In genomic region chr19:5461411-5461810, GRCm38 (mm10) we compare ENCODE assay signal across 9 mouse cellular contexts. TPM values are rescaled to one million over a fixed set of nuclear protein-coding genes. Genes with fewer than 3 reads are reported as not detected.
DNase-seq lines count a peak whose midpoint lies in the region; ATAC-seq and TF ChIP-seq lines count a peak whose summit lies in the region.
"Had no signal": no experiment of that assay in that cellular context is flagged by ENCODE, and none has a peak within 500 bp of the region (broad histone marks: within the 10 kb centered on the region; RNA-seq: fewer than 3 reads in every experiment).

No protein-coding gene starts in this region.

- peaks cover 25% of the 10 kb centered on the region for H3K36me3 ChIP-seq in heart, embryonic 16.5 days (ENCODE audit: control insufficient read depth, insufficient read depth)
- peaks cover 30% of the 10 kb centered on the region for H3K36me3 ChIP-seq in hindbrain, embryonic 12.5 days
- 0 out of 2 replicates have a peak, but pooled peaks cover 4% of the 10 kb centered on the region for H3K36me3 ChIP-seq in midbrain, embryonic 11.5 days (ENCODE audit: control insufficient read depth, insufficient read depth, low read length)

- peak overlapping the region; percentile 93 for H3K4me2 ChIP-seq in heart, embryonic 16.5 days (ENCODE audit: low read depth, low read length)
- peak overlapping the region; percentile 94 for H3K4me2 ChIP-seq in hindbrain, embryonic 12.5 days (replicated peaks)
- peak overlapping the region; percentile 91 for H3K4me2 ChIP-seq in midbrain, embryonic 11.5 days

- peak overlapping the region; percentile 88 for H3K9ac ChIP-seq in heart, embryonic 16.5 days (ENCODE audit: low read length)
- peak overlapping the region; percentile 69 for H3K9ac ChIP-seq in hindbrain, embryonic 12.5 days
- no peak overlapping the region for H3K9ac ChIP-seq in midbrain, embryonic 11.5 days (ENCODE audit: low read length)

- H3K27me3 ChIP-seq in heart, embryonic 16.5 days (ENCODE audit: control insufficient read depth, insufficient read depth, low read length) = no peaks in the 10 kb centered on the region
- peaks cover 11% of the 10 kb centered on the region; the same call in 1 of the 2 replicates for H3K27me3 ChIP-seq in hindbrain, embryonic 12.5 days
- 0 out of 2 replicates have a peak, but pooled peaks cover 3% of the 10 kb centered on the region for H3K27me3 ChIP-seq in midbrain, embryonic 11.5 days (ENCODE audit: control insufficient read depth, insufficient read depth, low read length)
- no peaks in the 10 kb centered on the region for H3K27me3 ChIP-seq in cerebellum, adult 2 months (ENCODE audit: control insufficient read depth, insufficient read depth, low read length)

- 84% methylated on average over 6 of the region's 6 CpGs for WGBS in heart, embryonic 16.5 days
- WGBS in hindbrain, embryonic 12.5 days = 89% methylated on average over 6 of the region's 6 CpGs
- 89% methylated on average over 6 of the region's 6 CpGs for WGBS in midbrain, embryonic 11.5 days
- 79% methylated on average over 6 of the region's 6 CpGs for WGBS in cerebellum, adult 2 months

- no peak for TF ChIP-seq POLR2A in cerebellum, adult 2 months (IDR thresholded peaks at IDR 0.05; ENCODE audit: borderline replicate concordance, insufficient read depth, low read length)

- no peak for TF ChIP-seq CTCF in cerebellum, adult 2 months (IDR thresholded peaks at IDR 0.05; ENCODE audit: borderline replicate concordance, insufficient read depth, low read depth, low read length)

- H3K4me3 ChIP-seq in heart, embryonic 16.5 days (ENCODE audit: low read length) = peak overlapping the region; percentile 87
- peak overlapping the region; percentile 54 for H3K4me3 ChIP-seq in hindbrain, embryonic 12.5 days
- peak overlapping the region; percentile 82; the same call in 1 of the 2 replicates for H3K4me3 ChIP-seq in midbrain, embryonic 11.5 days (ENCODE audit: low read depth, low read length)
- no peak overlapping the region for H3K4me3 ChIP-seq in cerebellum, adult 2 months (replicated peaks; ENCODE audit: insufficient read depth, low read depth, low read length)

- H3K27ac ChIP-seq in heart, embryonic 16.5 days (ENCODE audit: low read length) = no peak overlapping the region
- no peak overlapping the region for H3K27ac ChIP-seq in hindbrain, embryonic 12.5 days
- no peak overlapping the region for H3K27ac ChIP-seq in midbrain, embryonic 11.5 days (ENCODE audit: low read depth, low read length)
- no peak overlapping the region for H3K27ac ChIP-seq in cerebellum, adult 2 months (ENCODE audit: insufficient read depth, low read length)

- peaks cover 26% of the 10 kb centered on the region for H3K4me1 ChIP-seq in heart, embryonic 16.5 days (ENCODE audit: control insufficient read depth, insufficient read depth, low read length)
- peaks cover 34% of the 10 kb centered on the region for H3K4me1 ChIP-seq in hindbrain, embryonic 12.5 days
- H3K4me1 ChIP-seq in midbrain, embryonic 11.5 days (ENCODE audit: control insufficient read depth, insufficient read depth, low read length) = peaks cover 22% of the 10 kb centered on the region
- H3K4me1 ChIP-seq in cerebellum, adult 2 months (ENCODE audit: control insufficient read depth, insufficient read depth, low read length) = peaks cover 13% of the 10 kb centered on the region

- DNase-seq in heart, adult 18-20 months = no peak
- peak; percentile 0 for DNase-seq in brain, adult 2 months (ENCODE audit: low read depth, low spot score)
- no peak for DNase-seq in midbrain, embryonic 11.5 days (ENCODE audit: low spot score, missing footprints)
- no peak for DNase-seq in cerebellum, adult 2 months
- no peak for DNase-seq in right cerebral cortex, postnatal 14 days
- no peak for DNase-seq in kidney, postnatal 25 days

- H3K9me3 ChIP-seq in heart, embryonic 16.5 days (replicated peaks; ENCODE audit: control insufficient read depth, low read length) = no peaks in the 10 kb centered on the region
- H3K9me3 ChIP-seq in hindbrain, embryonic 12.5 days (replicated peaks) = no peaks in the 10 kb centered on the region
- H3K9me3 ChIP-seq in midbrain, embryonic 11.5 days (ENCODE audit: control insufficient read depth, low read length) = no peaks in the 10 kb centered on the region

- no peak for ATAC-seq in heart, embryonic 16.5 days (replicated peaks; ENCODE audit: extremely low read depth, insufficient read depth, low FRiP score)
- ATAC-seq in hindbrain, embryonic 12.5 days (ENCODE audit: low FRiP score) = no peak
- no peak for ATAC-seq in midbrain, embryonic 11.5 days (ENCODE audit: low FRiP score)

RNA-seq across cellular contexts. Expression of gene Fibp, which starts 1.0 kb away (rescaled TPM):
- polyA plus RNA-seq in heart, embryonic 16.5 days (2015; fragmentation: Nextera tagmentation; extraction: Ambion mirVana) = 108 TPM in 2 replicates
- 10 to 100 TPM; 50.9 to 54.3 TPM for total RNA-seq in heart, adult 18-20 months (2021)
- polyA plus RNA-seq in hindbrain, embryonic 12.5 days (2016; fragmentation: Nextera tagmentation; extraction: Ambion mirVana) = 133 and 144 TPM in 2 replicates
- 98.3 and 103 TPM in 2 replicates for polyA plus RNA-seq in midbrain, embryonic 11.5 days (2014; fragmentation: Nextera tagmentation; extraction: Ambion mirVana)
- polyA plus RNA-seq in cerebellum, adult 2 months (2012; rRNA removed) = 140 and 146 TPM in 2 replicates

RNA-seq across cellular contexts. Expression of gene Ccdc85b, which starts 3.7 kb away (rescaled TPM):
- 7.6 and 8.0 TPM in 2 replicates for polyA plus RNA-seq in heart, embryonic 16.5 days (2015; fragmentation: Nextera tagmentation; extraction: Ambion mirVana)
- 1 to 10 TPM; 6.0 to 6.7 TPM for total RNA-seq in heart, adult 18-20 months (2021)
- 10.7 and 11.0 TPM in 2 replicates for polyA plus RNA-seq in hindbrain, embryonic 12.5 days (2016; fragmentation: Nextera tagmentation; extraction: Ambion mirVana)
- 6.9 and 7.8 TPM in 2 replicates for polyA plus RNA-seq in midbrain, embryonic 11.5 days (2014; fragmentation: Nextera tagmentation; extraction: Ambion mirVana)
- 31.0 and 32.5 TPM in 2 replicates for polyA plus RNA-seq in cerebellum, adult 2 months (2012; rRNA removed)

RNA-seq across cellular contexts. Expression of gene Ctsw, which starts 6.9 kb away (rescaled TPM):
- polyA plus RNA-seq in heart, embryonic 16.5 days (2015; fragmentation: Nextera tagmentation; extraction: Ambion mirVana) = 3.1 and 7.4 TPM in 2 replicates
- total RNA-seq in heart, adult 18-20 months (2021) = 1 to 10 TPM in 1 of 2 experiments, under 1 TPM in 1; 0.25 to 1.5 TPM
- polyA plus RNA-seq in hindbrain, embryonic 12.5 days (2016; fragmentation: Nextera tagmentation; extraction: Ambion mirVana) = 3.7 and 4.3 TPM in 2 replicates
- polyA plus RNA-seq in midbrain, embryonic 11.5 days (2014; fragmentation: Nextera tagmentation; extraction: Ambion mirVana) = 2.4 and 3.0 TPM in 2 replicates
- polyA plus RNA-seq in cerebellum, adult 2 months (2012; rRNA removed) = 1.2 and 1.5 TPM in 2 replicates

RNA-seq across cellular contexts. Expression of gene Efemp2, which starts 12.3 kb away (rescaled TPM):
- 62.7 and 76.1 TPM in 2 replicates for polyA plus RNA-seq in heart, embryonic 16.5 days (2015; fragmentation: Nextera tagmentation; extraction: Ambion mirVana)
- 1 to 10 TPM; 7.2 to 7.9 TPM for total RNA-seq in heart, adult 18-20 months (2021)
- polyA plus RNA-seq in hindbrain, embryonic 12.5 days (2016; fragmentation: Nextera tagmentation; extraction: Ambion mirVana) = 75.3 and 81.0 TPM in 2 replicates
- 52.7 and 54.7 TPM in 2 replicates for polyA plus RNA-seq in midbrain, embryonic 11.5 days (2014; fragmentation: Nextera tagmentation; extraction: Ambion mirVana)
- 43.3 and 43.4 TPM in 2 replicates for polyA plus RNA-seq in cerebellum, adult 2 months (2012; rRNA removed)

RNA-seq across cellular contexts. Expression of gene Fosl1, which starts 14.1 kb away (rescaled TPM):
- polyA plus RNA-seq in heart, embryonic 16.5 days (2015; fragmentation: Nextera tagmentation; extraction: Ambion mirVana) = 0.16 TPM in 1 of 2 replicates, not detected in the other
- not detected for total RNA-seq in heart, adult 18-20 months (2021)
- not detected in 2 replicates for polyA plus RNA-seq in hindbrain, embryonic 12.5 days (2016; fragmentation: Nextera tagmentation; extraction: Ambion mirVana)
- not detected in 2 replicates for polyA plus RNA-seq in midbrain, embryonic 11.5 days (2014; fragmentation: Nextera tagmentation; extraction: Ambion mirVana)
- polyA plus RNA-seq in cerebellum, adult 2 months (2012; rRNA removed) = not detected in 2 replicates
- total RNA-seq: left cerebral cortex, postnatal 10 days had no signal
